Mouse (Mus musculus) intestine, postnatal 0 days (tissue): ENCODE results near the gene Atxn2. TPM values are rescaled to one million over a fixed set of nuclear protein-coding genes. Genes with fewer than 3 reads are reported as not detected.

Experiments used
- ATAC-seq: fragments of 200-750 bp; cut with Nextera tagmentation; 2 replicates; pipeline ENCODE4 v1.8.0; 2017; ENCODE audit warnings: mild to moderate bottlenecking, moderate TSS enrichment, moderate library complexity
- H3K27ac ChIP-seq: fragments of 300-500 bp; sonication (generic); 2 replicates; pipeline ENCODE4 v1.5.1; 2014; ENCODE audit warnings: mild to moderate bottlenecking, low read depth, low read length, moderate library complexity
- H3K27me3 ChIP-seq: fragments of 300-500 bp; sonication (generic); replicated peaks from 2 replicates; pipeline ENCODE4 v1.6.1; 2014; ENCODE audit warnings: low read length, mixed read lengths; ENCODE audit not compliant: control insufficient read depth, insufficient read depth
- H3K36me3 ChIP-seq: fragments of 300-500 bp; sonication (generic); 2 replicates; pipeline ENCODE4 v1.6.1; 2014; ENCODE audit warnings: mild to moderate bottlenecking, moderate library complexity; ENCODE audit not compliant: control insufficient read depth, insufficient read depth
- H3K4me1 ChIP-seq: fragments of 300-500 bp; sonication (generic); replicated peaks from 2 replicates; pipeline ENCODE4 v1.6.1; 2014; ENCODE audit warnings: antibody characterized with exemption, low read length, mixed read lengths; ENCODE audit not compliant: control insufficient read depth, insufficient read depth
- H3K4me2 ChIP-seq: fragments of 300-500 bp; sonication (generic); replicated peaks from 2 replicates; pipeline ENCODE4 v1.6.1; 2014; ENCODE audit warnings: low read depth, mild to moderate bottlenecking, moderate library complexity
- H3K4me3 ChIP-seq: fragments of 300-500 bp; sonication (generic); 2 replicates; pipeline ENCODE4 v1.5.1; 2014; ENCODE audit warnings: low read depth, low read length
- H3K9ac ChIP-seq: fragments of 300-500 bp; sonication (generic); 2 replicates; pipeline ENCODE4 v1.6.1; 2014; ENCODE audit warnings: mild to moderate bottlenecking, low read depth, low read length
- H3K9me3 ChIP-seq: fragments of 300-500 bp; sonication (generic); 2 replicates; pipeline ENCODE4 v1.6.1; 2016; ENCODE audit warnings: mixed run types; ENCODE audit not compliant: control insufficient read depth
- CTCF ChIP-seq: sonication (generic); IDR thresholded peaks from 2 replicates; pipeline ENCODE4 v1.5.1; 2016; ENCODE audit warnings: low read depth, mild to moderate bottlenecking, control low read depth, antibody characterized with exemption, moderate library complexity
- WGBS: fragments of 180-500 bp; shearing (Covaris S2); extraction: QIAGEN DNeasy Blood & Tissue Kit; methylation state at CpG from one replicate; pipeline ENCODE4 v1.1.7; 2014; 5-methylcytosine and 5-hydroxymethylcytosine counted together
- microRNA-seq: library from miRNA; unstranded; fragments of <30 nt; microRNA quantifications from one replicate; pipeline ENCODE4, GENCODE M21; 2016
- polyA plus RNA-seq: library from polyadenylated mRNA; unstranded; fragments of >200 nt; fragmentation: Nextera tagmentation; extraction: Ambion mirVana; gene quantifications from 2 replicates; pipeline ENCODE4 v1.2.1, GENCODE M21; 2015

Gene Atxn2
- polyA plus RNA-seq, 1 experiment from 2014 or later: 54.3 TPM

DNA sequence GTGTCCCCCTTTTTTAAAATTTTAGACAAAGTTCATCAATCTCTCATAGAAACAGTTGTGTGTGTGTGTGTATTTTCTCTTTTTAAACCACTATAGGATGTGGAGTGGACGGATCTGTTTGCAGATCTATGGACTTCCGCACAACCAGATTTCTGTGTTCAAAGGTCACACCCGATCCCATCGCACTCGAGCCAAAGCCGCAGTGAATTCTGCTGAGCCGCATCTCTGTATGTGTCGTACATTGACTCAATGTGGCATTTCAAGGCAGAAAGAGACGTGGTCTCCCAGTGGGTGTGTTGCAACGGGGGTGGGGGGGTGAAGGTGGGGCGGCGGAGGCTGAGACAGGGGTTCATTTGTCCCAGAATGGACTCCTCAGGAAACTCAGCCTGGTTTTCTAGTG is 147.3 kb downstream of the Atxn2 start:
- Histone ChIP-seq H3K9ac (no peak overlapping the region), H3K9me3 (no peaks in the 10 kb centered on the region), H3K36me3 (peaks cover 12% of the 10 kb centered on the region), H3K27ac (peak overlapping the region; percentile 88), H3K4me2 (peak overlapping the region; percentile 33; the same call in 1 of the 2 replicates), H3K4me3 (no peak overlapping the region), H3K27me3 (no peaks in the 10 kb centered on the region), H3K4me1 (0 out of 2 replicates have a peak, but pooled peaks cover 6% of the 10 kb centered on the region)
- 48% methylated on average over 12 of the region's 12 CpGs for WGBS
- ATAC-seq: peak; percentile 31; the same call in 1 of the 2 replicates
- no peak for TF ChIP-seq CTCF

DNA sequence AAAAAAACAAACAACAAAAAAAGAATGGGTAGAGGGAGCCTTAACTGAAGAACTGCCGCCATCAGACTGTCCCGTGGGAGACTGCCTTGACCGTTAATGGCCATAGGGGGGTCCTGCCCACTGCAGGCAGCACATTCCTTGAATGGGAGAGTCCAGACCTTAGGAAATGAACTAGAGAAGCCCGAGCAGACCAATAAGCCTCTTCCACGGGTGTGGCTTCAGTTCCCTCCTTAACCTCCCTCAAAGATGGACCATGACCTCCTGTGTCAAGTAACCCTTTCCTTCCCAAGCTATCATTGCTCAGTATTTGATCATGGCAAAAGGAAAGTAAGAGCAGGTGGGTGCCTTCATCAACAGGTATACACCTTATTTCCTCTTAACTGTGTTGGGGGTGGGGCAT is 150.8 kb downstream of the Atxn2 start:
- Histone ChIP-seq H3K9ac (no peak overlapping the region), H3K4me1 (0 out of 2 replicates have a peak, but pooled peaks cover 4% of the 10 kb centered on the region), H3K9me3 (no peaks in the 10 kb centered on the region), H3K27ac (no peak overlapping the region), H3K27me3 (no peaks in the 10 kb centered on the region), H3K4me3 (no peak overlapping the region), H3K4me2 (no peak overlapping the region; the same call in 1 of the 2 replicates), H3K36me3 (no peaks in the 10 kb centered on the region)
- WGBS: 31% methylated on average over 5 of the region's 5 CpGs
- ATAC-seq: peak; percentile 37; the same call in 1 of the 2 replicates
- TF ChIP-seq CTCF: no peak

DNA sequence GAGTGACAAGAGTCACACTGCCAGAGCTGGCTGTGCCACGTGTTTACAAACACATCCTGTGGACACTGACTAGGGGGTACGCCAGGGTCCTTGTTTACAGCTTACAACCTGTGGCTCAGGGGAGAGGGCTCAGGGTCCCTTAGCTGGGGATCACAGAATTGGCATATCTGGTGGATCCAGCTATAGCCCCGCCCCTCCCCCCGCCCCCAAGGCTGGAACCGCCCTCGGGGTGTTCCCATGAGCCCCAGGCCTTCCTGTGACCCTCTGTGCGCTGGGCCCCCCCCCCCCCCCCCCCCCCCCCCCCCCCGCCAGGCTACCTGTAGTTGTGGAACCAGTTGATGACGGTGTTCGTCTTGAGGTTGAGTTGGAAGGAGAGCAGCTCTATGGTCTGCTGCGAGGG is 153.2 kb downstream of the Atxn2 start:
- Histone ChIP-seq H3K9me3 (no peaks in the 10 kb centered on the region), H3K36me3 (no peaks in the 10 kb centered on the region), H3K27me3 (no peaks in the 10 kb centered on the region), H3K27ac (no peak overlapping the region), H3K4me3 (no peak overlapping the region), H3K9ac (0 out of 2 replicates have a peak overlapping the region, but pooled peaks have one; percentile 7), H3K4me1 (0 out of 2 replicates have a peak, but pooled peaks cover 4% of the 10 kb centered on the region), H3K4me2 (peak overlapping the region; percentile 48)
- no peak for ATAC-seq
- 23% methylated on average over 8 of the region's 11 CpGs for WGBS
- TF ChIP-seq CTCF: no peak

Small RNA genes within 50 kb of the gene (microRNA-seq; reads per million reads assigned to microRNA genes)
- not detected for gene Mir7031

Other genes starting within 250 kb of the Atxn2 start
- 0.04 TPM in 1 of 2 replicates, not detected in the other for gene Adam1b, start 207.9 kb upstream of the Atxn2 start, polyA plus RNA-seq
- gene Adam1a, start 165.9 kb upstream of the Atxn2 start, polyA plus RNA-seq: 0.39 and 0.51 TPM in 2 replicates
- gene Gm42878, start 165.9 kb upstream of the Atxn2 start, polyA plus RNA-seq: not detected in 2 replicates
- gene Mapkapk5, start 165.4 kb upstream of the Atxn2 start, polyA plus RNA-seq: 36.7 and 36.9 TPM in 2 replicates
- gene Aldh2, start 117.5 kb upstream of the Atxn2 start, polyA plus RNA-seq: 179 and 181 TPM in 2 replicates
- 3.5 and 3.8 TPM in 2 replicates for gene Acad12, start 92.4 kb upstream of the Atxn2 start, polyA plus RNA-seq
- 5.3 and 5.6 TPM in 2 replicates for gene Acad10, start 50.8 kb upstream of the Atxn2 start, polyA plus RNA-seq
- 30.6 and 30.7 TPM in 2 replicates for gene Brap, start 50.8 kb upstream of the Atxn2 start, polyA plus RNA-seq
- gene Sh2b3, start 126.3 kb downstream of the Atxn2 start, polyA plus RNA-seq: 11.8 and 12.2 TPM in 2 replicates
- 65.0 and 66.5 TPM in 2 replicates for gene Pheta1, start 137.6 kb downstream of the Atxn2 start, polyA plus RNA-seq